Mouse (Mus musculus) kidney, postnatal 0 days (tissue): Measurements from ENCODE around the gene Josd2. TPM values are rescaled to one million over a fixed set of nuclear protein-coding genes. Genes with fewer than 3 reads are reported as not detected.

ENCODE experiments used
- ATAC-seq: fragments of 200-750 bp; cut with Nextera tagmentation; replicated peaks from 2 replicates; pipeline ENCODE4 v1.8.0; 2017; ENCODE audit warnings: low read depth, moderate number of reproducible peaks, moderate TSS enrichment, moderate library complexity; ENCODE audit not compliant: low FRiP score
- DNase-seq: peaks from one replicate; pipeline ENCODE4 v3.0.0-alpha.2; 2016; ENCODE audit warnings: low spot score
- H3K27ac ChIP-seq: fragments of 300-500 bp; sonication (generic); 2 replicates; pipeline ENCODE4 v1.5.1; 2014; ENCODE audit warnings: mild to moderate bottlenecking
- H3K27me3 ChIP-seq: fragments of 300-500 bp; sonication (generic); 2 replicates; pipeline ENCODE4 v1.6.1; 2014; ENCODE audit warnings: low read length, mixed read lengths; ENCODE audit not compliant: insufficient read depth
- H3K36me3 ChIP-seq: fragments of 300-500 bp; sonication (generic); 2 replicates; pipeline ENCODE4 v1.6.1; 2014; ENCODE audit warnings: low read length, mixed read lengths; ENCODE audit not compliant: insufficient read depth
- H3K4me1 ChIP-seq: fragments of 300-500 bp; sonication (generic); replicated peaks from 2 replicates; pipeline ENCODE4 v1.6.1; 2014; ENCODE audit warnings: antibody characterized with exemption, low read length, mixed read lengths; ENCODE audit not compliant: insufficient read depth
- H3K4me2 ChIP-seq: fragments of 300-500 bp; sonication (generic); 2 replicates; pipeline ENCODE4 v1.6.1; 2014; ENCODE audit warnings: mild to moderate bottlenecking, low read length, moderate library complexity, mixed read lengths
- H3K4me3 ChIP-seq: fragments of 300-500 bp; sonication (generic); replicated peaks from 2 replicates; pipeline ENCODE4 v1.5.1; 2014; ENCODE audit warnings: low read depth, low read length
- H3K9ac ChIP-seq: fragments of 300-500 bp; sonication (generic); 2 replicates; pipeline ENCODE4 v1.6.1; 2014; ENCODE audit warnings: low read depth, low read length
- H3K9me3 ChIP-seq: fragments of 300-500 bp; sonication (generic); replicated peaks from 2 replicates; pipeline ENCODE4 v1.6.1; 2016; ENCODE audit warnings: low read length, inconsistent platforms, mixed read lengths
- CTCF ChIP-seq: IDR thresholded peaks from 2 replicates; pipeline ENCODE4 v1.5.1; 2016; ENCODE audit warnings: antibody characterized with exemption, low read depth, mild to moderate bottlenecking, moderate library complexity
- WGBS: fragments of 180-500 bp; shearing (Covaris S2); extraction: QIAGEN DNeasy Blood & Tissue Kit; methylation state at CpG from one replicate; pipeline ENCODE4 v1.1.7; 2014; 5-methylcytosine and 5-hydroxymethylcytosine counted together
- polyA plus RNA-seq: library from polyadenylated mRNA; unstranded; fragments of >200 nt; fragmentation: Nextera tagmentation; extraction: Ambion mirVana; gene quantifications from 2 replicates; pipeline ENCODE4 v1.2.1, GENCODE M21; 2015

The Josd2 gene
- polyA plus RNA-seq, 1 experiment from 2014 or later = 51.1 TPM

GRCm38 (mm10) chr7:44486927-44487575, 19.3 kb downstream of the Josd2 start:
- H3K4me3 ChIP-seq = no peak overlapping the region
- H3K4me1 ChIP-seq = no peaks in the 10 kb centered on the region
- TF ChIP-seq CTCF = no peak
- H3K27ac ChIP-seq = no peak overlapping the region
- H3K27me3 ChIP-seq = no peaks in the 10 kb centered on the region
- no peak for ATAC-seq
- no peak overlapping the region for H3K9ac ChIP-seq
- DNase-seq = no peak
- H3K9me3 ChIP-seq = no peaks in the 10 kb centered on the region
- 66% methylated on average over 13 of the region's 13 CpGs for WGBS
- H3K36me3 ChIP-seq = peaks cover 32% of the 10 kb centered on the region
- no peak overlapping the region for H3K4me2 ChIP-seq

- Histone ChIP-seq H3K4me2 (no peak overlapping the region), H3K9ac (no peak overlapping the region), H3K27me3 (no peaks in the 10 kb centered on the region), H3K4me3 (no peak overlapping the region), H3K27ac (no peak overlapping the region), H3K36me3 (peaks cover 41% of the 10 kb centered on the region), H3K4me1 (no peaks in the 10 kb centered on the region), H3K9me3 (no peaks in the 10 kb centered on the region)
- ATAC-seq (no peak), DNase-seq (no peak)
- WGBS = 89% methylated on average over 7 of the region's 7 CpGs
- no peak for TF ChIP-seq CTCF
These were observed 20.2 kb downstream of the Josd2 start for GRCm38 (mm10) chr7:44487936-44488335.

- WGBS = 92% methylated on average over 8 of the region's 8 CpGs
- H3K4me1 ChIP-seq = no peaks in the 10 kb centered on the region
- ATAC-seq (no peak), DNase-seq (no peak)
- H3K4me3 ChIP-seq = no peak overlapping the region
- no peaks in the 10 kb centered on the region for H3K9me3 ChIP-seq
- no peaks in the 10 kb centered on the region for H3K27me3 ChIP-seq
- no peak overlapping the region for H3K27ac ChIP-seq
- peaks cover 46% of the 10 kb centered on the region for H3K36me3 ChIP-seq
- no peak overlapping the region for H3K9ac ChIP-seq
- TF ChIP-seq CTCF = no peak
- no peak overlapping the region for H3K4me2 ChIP-seq
These were observed 20.8 kb downstream of the Josd2 start for GRCm38 (mm10) chr7:44488545-44488944.

GRCm38 (mm10) chr7:44490281-44490680, 22.5 kb downstream of the Josd2 start:
- H3K36me3 ChIP-seq = peaks cover 46% of the 10 kb centered on the region

GRCm38 (mm10) chr7:44491391-44491790, 23.6 kb downstream of the Josd2 start:
- no peak overlapping the region for H3K4me3 ChIP-seq
- H3K27me3 ChIP-seq = no peaks in the 10 kb centered on the region
- peaks cover 8% of the 10 kb centered on the region; the same call in 1 of the 2 replicates for H3K4me1 ChIP-seq
- H3K9me3 ChIP-seq = no peaks in the 10 kb centered on the region
- peaks cover 46% of the 10 kb centered on the region for H3K36me3 ChIP-seq
- H3K27ac ChIP-seq = no peak overlapping the region
- TF ChIP-seq CTCF = no peak
- DNase-seq (no peak), ATAC-seq (no peak)
- no peak overlapping the region for H3K9ac ChIP-seq
- WGBS = 88% methylated on average over 5 of the region's 5 CpGs
- H3K4me2 ChIP-seq = no peak overlapping the region

More at GRCm38 (mm10) chr7:44490281-44490680, 22.5 kb downstream of the Josd2 start:
- TF ChIP-seq CTCF = no peak
- ATAC-seq = no peak
- Histone ChIP-seq H3K27me3 (no peaks in the 10 kb centered on the region), H3K27ac (no peak overlapping the region), H3K4me2 (no peak overlapping the region), H3K9ac (no peak overlapping the region), H3K4me3 (no peak overlapping the region), H3K9me3 (no peaks in the 10 kb centered on the region), H3K4me1 (peaks cover 2% of the 10 kb centered on the region; the same call in 1 of the 2 replicates)
- DNase-seq = no peak
- WGBS = 95% methylated on average over 4 of the region's 4 CpGs

- no peak for ATAC-seq
- Histone ChIP-seq H3K4me2 (no peak overlapping the region), H3K9me3 (no peaks in the 10 kb centered on the region), H3K9ac (no peak overlapping the region), H3K27ac (no peak overlapping the region), H3K4me3 (no peak overlapping the region), H3K36me3 (peaks cover 46% of the 10 kb centered on the region), H3K27me3 (no peaks in the 10 kb centered on the region), H3K4me1 (peaks cover 8% of the 10 kb centered on the region; the same call in 1 of the 2 replicates)
- WGBS = 91% methylated on average over 21 of the region's 21 CpGs
- no peak for DNase-seq
- TF ChIP-seq CTCF = no peak
These were observed 24.5 kb downstream of the Josd2 start for GRCm38 (mm10) chr7:44492166-44492826.
